Mouse (Mus musculus) olfactory bulb, adult 2 months (tissue): Measurements from ENCODE around the gene E2f7.

ENCODE experiments used
- CTCF ChIP-seq: fragments of 200-500 bp; IDR thresholded peaks from 2 replicates; pipeline ENCODE4 v1.5.1; 2012; ENCODE audit warnings: low read depth, mild to moderate bottlenecking, low read length, moderate library complexity; ENCODE audit not compliant: insufficient read depth
- POLR2A ChIP-seq: fragments of 200-500 bp; IDR thresholded peaks from 2 replicates; pipeline ENCODE4 v1.6.1; 2012; ENCODE audit warnings: mild to moderate bottlenecking, low read depth, low read length, moderate library complexity; ENCODE audit not compliant: insufficient read depth

GRCm38 (mm10) chr10:110755556-110755955 lies 10.3 kb downstream of the E2f7 start:
- TF ChIP-seq CTCF (no peak), POLR2A (no peak)
